Mouse (Mus musculus) mature B cell (primary cell): Measurements from ENCODE around the gene Hist1h1d.
"Not testable (repeated sequence)": the region's sequence is repeated elsewhere in the genome, so short reads cannot be mapped to it uniquely, and the experiment has no call there.

Source experiments
- in situ Hi-C: fragments of 300-500 bp; cut with MboI; formaldehyde crosslinking; loops from 2 replicates; pipeline ENCODE4 v1.14.3; 2019

The Hist1h1d gene

GRCm38 (mm10) chr13:23571504-23572217, 18.6 kb downstream of the Hist1h1d start:
- in situ Hi-C loops, result not testable (repeated sequence)

- in situ Hi-C loops, result no loop called here
Observed at GRCm38 (mm10) chr13:23572218-23573033, 19.4 kb downstream of the Hist1h1d start.

GRCm38 (mm10) chr13:23573034-23573897, 20.2 kb downstream of the Hist1h1d start:
- in situ Hi-C loops, result not testable (repeated sequence)

- in situ Hi-C loops, result not testable (repeated sequence)
Observed at GRCm38 (mm10) chr13:23573898-23574524, 20.9 kb downstream of the Hist1h1d start, which contains the start of the genes Hist1h2bf and Hist1h2ad. Gene Hist1h2bf (minus strand): TSS chr13:23574196. Gene Hist1h2ad (plus strand): TSS chr13:23574381.

- in situ Hi-C loops, result loop anchor here (25.0 kb wide), 1 partner anchor 113 kb away; the partner anchor contains the start of genes Hist1h1t, Hist1h2ac, Hist1h2bc and Hist1h4c
Observed at GRCm38 (mm10) chr13:23574546-23575170, 21.6 kb downstream of the Hist1h1d start.

- in situ Hi-C loops, result loop anchor here (25.0 kb wide), 1 partner anchor 112 kb away; the partner anchor contains the start of genes Hist1h1t, Hist1h2ac, Hist1h2bc and Hist1h4c
Observed at GRCm38 (mm10) chr13:23575271-23575851, 22.3 kb downstream of the Hist1h1d start, which contains the start of gene Hist1h3d. Gene Hist1h3d (plus strand): TSS chr13:23575763.

- in situ Hi-C loops, result loop anchor here (25.0 kb wide), 1 partner anchor 111 kb away; the partner anchor contains the start of genes Hist1h1t, Hist1h2ac, Hist1h2bc and Hist1h4c
Observed at GRCm38 (mm10) chr13:23575864-23576313, 22.8 kb downstream of the Hist1h1d start.

GRCm38 (mm10) chr13:23576351-23576881, 23.4 kb downstream of the Hist1h1d start:
- in situ Hi-C loops, result loop anchor here (25.0 kb wide), 1 partner anchor 111 kb away; the partner anchor contains the start of genes Hist1h1t, Hist1h2ac, Hist1h2bc and Hist1h4c

- in situ Hi-C loops, result loop anchor here (25.0 kb wide), 1 partner anchor 110 kb away; the partner anchor contains the start of genes Hist1h1t, Hist1h2ac, Hist1h2bc and Hist1h4c
Observed at GRCm38 (mm10) chr13:23576906-23577639, 24.0 kb downstream of the Hist1h1d start.

- in situ Hi-C loops, result loop anchor here (25.0 kb wide), 1 partner anchor 109 kb away; the partner anchor contains the start of genes Hist1h1t, Hist1h2ac, Hist1h2bc and Hist1h4c
Observed at GRCm38 (mm10) chr13:23577835-23578234, 24.8 kb downstream of the Hist1h1d start.

GRCm38 (mm10) chr13:23581408-23582218, 28.6 kb downstream of the Hist1h1d start, which contains the start of gene Hist1h4d:
Gene Hist1h4d (plus strand): TSS chr13:23581598.
- in situ Hi-C loops, result loop anchor here (5.0 to 25.0 kb wide), 4 partner anchors 36 to 1547 kb away; partner anchors contain the start of genes Hist1h1t, Hist1h2ac, Hist1h2ah and Hist1h2bc

- in situ Hi-C loops, result loop anchor here (5.0 to 25.0 kb wide), 4 partner anchors 35 to 1548 kb away; partner anchors contain the start of genes Hist1h1t, Hist1h2ac, Hist1h2ah and Hist1h2bc
Observed at GRCm38 (mm10) chr13:23582219-23583056, 29.4 kb downstream of the Hist1h1d start.

GRCm38 (mm10) chr13:23583387-23584068, 30.5 kb downstream of the Hist1h1d start:
- in situ Hi-C loops, result loop anchor here (5.0 to 25.0 kb wide), 4 partner anchors 34 to 1549 kb away; partner anchors contain the start of genes Hist1h1t, Hist1h2ac, Hist1h2ah and Hist1h2bc

GRCm38 (mm10) chr13:23584331-23584730, 31.3 kb downstream of the Hist1h1d start:
- in situ Hi-C loops, result loop anchor here (5.0 to 25.0 kb wide), 4 partner anchors 33 to 1550 kb away; partner anchors contain the start of genes Hist1h1t, Hist1h2ac, Hist1h2ah and Hist1h2bc

GRCm38 (mm10) chr13:23585029-23585441, 32.0 kb downstream of the Hist1h1d start:
- in situ Hi-C loops, result loop anchor here (10.0 to 25.0 kb wide), 2 partner anchors 102 to 1550 kb away; partner anchors contain the start of genes Hist1h1t, Hist1h2ac, Hist1h2ah and Hist1h2bc
